Mouse (Mus musculus) 3T3-L1 (cell line): Measurements from ENCODE around the gene Dusp1.
A peak's percentile ranks its signal among the peaks of the same experiment; 100 is the strongest.

ENCODE experiments used
- DNase-seq: peaks from one replicate; pipeline ENCODE4 v3.0.0-alpha.2; 2015; ENCODE audit warnings: low read depth, low spot score

Gene Dusp1

DNA sequence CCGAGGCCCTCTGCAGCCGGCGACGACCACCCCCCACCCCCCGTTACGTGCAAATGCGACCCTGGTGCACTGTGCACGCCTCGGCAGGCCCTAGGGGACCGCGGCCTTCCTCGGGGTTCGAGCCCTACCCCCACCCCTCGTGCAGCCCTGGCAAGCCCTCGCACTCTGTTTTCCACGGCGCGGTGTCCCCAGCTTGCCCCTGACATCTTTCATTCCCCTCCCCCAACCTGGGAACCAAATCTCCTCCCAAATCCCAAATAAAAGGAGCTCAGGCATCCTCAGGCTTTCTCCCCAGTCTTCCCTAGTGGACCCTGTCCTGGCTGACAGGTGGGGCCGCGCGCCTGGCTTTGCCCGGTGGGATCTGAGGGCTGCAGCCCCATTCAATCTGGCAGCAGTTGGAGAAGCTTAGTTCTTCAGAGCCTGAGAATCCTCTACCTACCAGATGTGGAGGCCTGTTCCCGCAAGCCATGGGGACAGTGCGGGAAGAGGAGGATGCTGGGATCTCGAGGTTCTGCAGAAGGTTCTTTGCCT lies at the start of gene Dusp1:
TSS of gene Dusp1 (minus strand) at position 478 of the 531 bp plus-strand sequence.
- DNase-seq: peak; percentile 42

GRCm38 (mm10) chr17:26611328-26611727 lies 49.4 kb upstream of the Dusp1 start:
- DNase-seq: no peak

- DNase-seq: no peak
Observed at GRCm38 (mm10) chr17:26609820-26610219, 47.9 kb upstream of the Dusp1 start.

DNA sequence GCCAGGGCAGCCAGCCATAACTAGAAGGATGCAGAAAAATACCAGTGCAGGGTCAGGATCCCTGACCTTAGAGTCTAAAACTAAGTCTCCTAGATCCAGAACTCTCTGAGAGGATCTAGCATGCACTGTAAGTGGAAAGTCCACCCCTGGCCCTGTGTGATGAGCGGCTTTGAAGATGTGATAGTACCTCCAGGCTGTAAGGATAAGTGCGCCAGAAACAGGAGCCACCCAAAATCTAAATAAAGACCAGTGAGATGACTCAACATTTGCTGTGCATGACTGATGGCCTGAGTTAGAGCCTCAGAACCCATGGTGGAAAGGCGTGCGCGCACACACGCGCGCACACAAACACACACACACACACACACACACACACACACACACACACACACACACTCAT lies 46.9 kb upstream of the Dusp1 start:
- DNase-seq: no peak

- no peak for DNase-seq
Observed at GRCm38 (mm10) chr17:26608348-26608747, 46.4 kb upstream of the Dusp1 start.

GRCm38 (mm10) chr17:26606516-26606915 lies 44.6 kb upstream of the Dusp1 start:
- DNase-seq: no peak

GRCm38 (mm10) chr17:26605636-26606035 lies 43.7 kb upstream of the Dusp1 start:
- DNase-seq: peak; percentile 96

- DNase-seq: no peak
Observed at GRCm38 (mm10) chr17:26603311-26603710, 41.4 kb upstream of the Dusp1 start.

DNA sequence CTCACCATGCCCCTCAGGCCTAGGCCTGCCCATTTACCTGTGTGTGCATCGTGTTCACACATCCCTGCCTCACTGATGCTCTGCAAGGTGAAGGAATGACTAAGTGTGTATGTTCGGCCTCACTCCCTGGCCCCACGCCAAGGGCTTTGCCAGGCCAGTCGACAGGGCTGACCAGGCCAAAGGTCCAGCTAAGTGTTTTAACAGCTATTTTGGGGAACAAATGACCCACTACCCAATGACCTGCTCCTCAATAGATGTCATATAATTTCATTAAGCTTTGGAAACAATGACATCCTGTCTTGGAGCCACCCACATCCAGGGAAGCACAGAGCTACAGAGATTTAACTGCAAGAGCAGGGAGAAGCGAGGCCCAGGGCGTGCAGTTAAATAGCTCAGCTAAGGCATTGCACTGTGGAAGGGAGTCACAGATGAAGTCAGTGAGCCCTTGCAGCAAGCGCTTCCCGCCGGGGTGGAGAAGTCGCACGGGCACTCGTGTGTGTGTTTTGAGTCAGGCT lies 40.5 kb upstream of the Dusp1 start:
- peak; percentile 58 for DNase-seq

DNA sequence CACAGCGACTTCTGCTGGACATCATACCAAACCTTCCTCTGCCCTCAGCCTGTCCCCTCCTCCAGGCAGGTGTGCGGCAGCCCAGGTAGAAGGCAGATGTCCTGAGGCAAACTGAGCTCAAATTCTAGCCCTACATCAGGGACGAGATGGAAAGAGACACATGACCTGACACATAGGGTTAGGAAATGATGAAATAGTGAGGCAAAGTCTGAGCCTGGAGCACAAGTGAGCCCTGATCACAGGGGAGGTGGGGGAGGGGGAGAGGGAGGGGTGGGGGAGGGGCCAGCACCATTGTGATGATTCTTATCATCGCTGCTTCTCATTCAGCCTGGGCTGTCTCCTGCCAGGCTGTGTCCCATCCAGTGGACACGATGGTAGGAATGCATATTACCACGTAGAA lies 40.0 kb upstream of the Dusp1 start:
- peak; percentile 51 for DNase-seq

DNA sequence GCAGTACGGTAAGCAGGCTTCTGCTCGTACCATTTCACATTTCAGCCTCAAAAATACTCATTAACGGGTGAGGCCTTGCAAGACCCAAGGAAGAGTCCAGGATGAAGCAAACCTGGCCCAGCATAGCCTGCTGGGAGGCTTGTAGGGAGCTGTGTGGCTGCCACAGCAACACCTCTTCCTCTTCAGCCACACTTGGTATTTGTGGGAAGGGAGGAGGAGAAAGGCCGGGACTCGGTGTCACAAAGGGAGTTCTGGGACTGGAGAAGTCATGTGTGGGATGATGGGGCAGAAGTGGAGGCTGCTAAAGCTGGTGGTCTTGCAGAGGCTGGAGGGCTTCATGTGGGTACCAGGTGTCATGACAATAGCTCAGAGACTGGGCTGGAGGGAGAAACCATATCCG lies 39.6 kb upstream of the Dusp1 start:
- no peak for DNase-seq

DNA sequence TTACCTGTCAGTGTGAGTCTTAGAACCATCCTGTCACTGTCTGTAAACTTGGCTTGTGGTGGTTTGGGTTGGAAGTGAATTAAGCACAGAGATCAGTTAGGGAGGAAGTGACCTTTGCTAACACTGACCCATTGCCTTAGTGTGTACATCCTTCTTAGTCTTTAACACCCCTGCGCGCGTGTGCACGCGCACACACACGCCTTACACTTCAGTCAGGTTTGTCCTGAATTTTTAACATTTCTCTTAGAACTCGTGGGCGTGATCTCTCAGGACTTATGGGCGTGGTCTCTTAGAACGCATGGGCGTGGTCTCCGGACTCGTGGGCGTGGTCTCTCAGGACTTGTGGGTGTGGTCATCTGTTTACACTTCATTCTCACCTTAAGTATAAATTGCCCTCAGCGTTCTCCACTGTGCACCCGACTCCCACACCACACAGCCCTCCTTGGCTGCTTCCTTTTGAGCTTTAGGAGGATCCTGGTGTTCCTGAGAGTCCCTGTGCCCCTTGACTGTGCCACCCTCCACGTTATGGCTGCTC lies 39.1 kb upstream of the Dusp1 start:
- DNase-seq: peak; percentile 52

GRCm38 (mm10) chr17:26598845-26599244 lies 36.9 kb upstream of the Dusp1 start:
- DNase-seq: no peak

DNA sequence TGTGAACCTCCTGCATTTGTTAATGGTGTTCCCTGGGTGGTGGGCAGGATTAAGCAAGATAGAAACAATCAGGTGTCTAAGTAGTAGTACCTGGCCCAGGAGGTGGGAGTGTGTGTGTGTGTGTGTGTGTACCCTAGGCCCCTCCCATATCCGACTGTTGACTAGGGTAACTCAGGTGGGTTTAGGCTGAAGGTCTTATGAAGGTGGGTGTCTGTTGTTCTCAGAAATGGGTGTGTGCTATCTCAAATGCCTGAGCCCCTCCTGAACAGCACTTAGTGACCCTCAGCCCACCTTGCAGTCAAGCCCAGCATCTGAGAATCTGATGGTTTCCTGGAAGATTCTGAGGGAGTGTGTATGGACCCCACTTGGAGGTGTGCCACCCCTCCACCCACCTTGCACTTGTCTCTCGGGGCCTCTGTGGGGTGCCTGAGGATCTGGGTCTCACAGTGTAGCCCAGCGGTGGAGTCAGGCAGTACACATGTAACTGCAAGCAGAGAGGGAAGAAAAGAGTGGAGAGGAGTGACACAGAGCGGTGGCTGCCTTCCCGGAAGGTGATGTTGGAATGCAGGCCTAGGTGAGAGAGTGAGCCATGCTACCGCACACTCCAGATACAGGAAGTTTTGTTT lies 35.0 kb upstream of the Dusp1 start:
- no peak for DNase-seq

GRCm38 (mm10) chr17:26596168-26596658 lies 34.3 kb upstream of the Dusp1 start:
- DNase-seq: no peak

DNA sequence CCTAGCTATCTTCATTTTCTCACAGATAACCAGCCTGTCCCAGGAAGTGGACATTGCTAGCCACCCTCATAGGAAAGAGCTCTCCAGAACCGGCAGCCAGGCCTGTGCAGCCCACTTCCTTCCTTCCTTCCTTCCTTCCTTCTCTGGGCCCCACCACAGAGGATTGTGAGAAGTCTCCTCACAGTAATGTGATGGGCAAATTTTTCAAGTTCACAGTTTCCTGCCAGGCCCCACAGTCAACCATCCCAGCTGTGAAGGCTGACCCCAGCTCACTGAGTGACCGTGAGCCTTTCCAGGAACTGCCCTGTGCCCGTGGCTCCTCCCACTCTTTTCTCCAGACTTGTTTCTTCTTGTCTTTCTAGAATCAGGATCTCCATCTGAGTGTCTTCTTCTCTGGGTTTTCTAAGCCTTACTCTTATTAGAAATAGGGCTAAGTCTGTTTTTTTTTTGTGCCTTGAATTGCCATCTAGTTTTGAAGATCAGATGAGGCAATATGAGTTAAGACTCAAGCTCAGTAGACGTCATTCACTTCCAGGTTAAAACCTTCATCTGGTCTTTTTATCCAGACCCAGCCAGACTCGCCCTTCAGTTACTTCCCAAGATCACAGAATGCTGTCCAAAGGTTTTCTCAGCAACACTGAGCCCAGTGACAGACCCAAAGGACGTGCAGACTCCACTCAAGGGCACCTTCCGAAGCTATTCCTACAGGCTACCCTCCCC lies 33.7 kb upstream of the Dusp1 start:
- DNase-seq: no peak

- no peak for DNase-seq
Observed at GRCm38 (mm10) chr17:26594958-26595357, 33.0 kb upstream of the Dusp1 start.

- DNase-seq: no peak
Observed at GRCm38 (mm10) chr17:26594171-26594570, 32.2 kb upstream of the Dusp1 start.

DNA sequence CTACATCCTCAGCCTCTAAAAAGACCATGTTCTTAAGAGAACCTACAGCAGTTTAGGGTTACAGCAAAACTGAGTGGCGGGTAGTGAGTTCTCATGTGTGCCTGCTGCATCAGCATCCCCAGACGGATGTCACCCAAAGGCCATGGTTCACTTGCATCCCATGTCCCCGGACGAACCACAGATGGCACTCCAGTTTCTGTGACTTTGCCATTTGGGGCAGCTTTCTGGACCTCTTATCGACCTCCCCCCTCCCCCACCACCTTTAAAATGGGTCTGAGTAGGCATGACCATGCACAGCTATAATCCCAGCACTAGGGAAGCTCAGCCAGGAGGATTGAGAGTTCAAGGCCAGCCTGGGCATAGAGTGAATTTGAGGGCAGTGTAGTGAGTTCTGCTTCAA lies 31.3 kb upstream of the Dusp1 start:
- DNase-seq: no peak

- DNase-seq: peak; percentile 83
Observed at GRCm38 (mm10) chr17:26592510-26592909, 30.6 kb upstream of the Dusp1 start.

DNA sequence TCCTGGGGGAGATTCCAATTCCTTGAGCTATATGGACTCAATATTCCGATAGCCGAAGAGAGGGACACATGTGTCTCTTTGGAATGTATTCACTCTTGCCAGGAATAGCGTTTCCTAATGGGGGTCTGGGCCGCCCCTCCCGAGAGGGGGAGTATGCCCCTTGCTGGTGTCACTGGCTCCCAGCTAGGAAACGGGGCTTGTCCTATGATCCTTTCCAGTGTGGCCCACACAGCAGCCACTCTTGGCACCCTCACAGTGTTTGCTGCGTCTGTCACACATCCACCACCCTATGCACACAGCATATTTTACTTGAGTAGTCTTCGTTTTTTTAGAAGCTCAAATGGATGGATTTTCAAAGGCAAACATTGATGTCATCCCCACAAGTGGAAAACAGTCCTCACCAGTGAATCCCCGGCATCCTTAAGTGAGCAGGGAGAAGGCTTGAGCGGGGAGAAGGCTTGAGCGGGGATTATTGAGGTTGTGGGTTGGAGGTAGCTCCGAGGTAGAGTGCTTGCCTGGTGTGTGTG lies 26.1 kb upstream of the Dusp1 start:
- DNase-seq: no peak

GRCm38 (mm10) chr17:26584558-26585136 lies 22.7 kb upstream of the Dusp1 start:
- peak; percentile 99 for DNase-seq
